Mouse (Mus musculus): ENCODE measurements around the gene Hoxc11. TPM values are rescaled to one million over a fixed set of nuclear protein-coding genes. Genes with fewer than 3 reads are reported as not detected.

The Hoxc11 gene
- total and polyA plus RNA-seq, 3 experiments: not detected

GRCm38 (mm10) chr15:102998608-102999182 lies 44.5 kb downstream of the Hoxc11 start (continued):
- TF ChIP-seq UBTF (IDR thresholded peaks at IDR 0.05; ENCODE audit: borderline replicate concordance, insufficient read depth, low read depth, low read length) (no peak), RAD21 (IDR thresholded peaks at IDR 0.05; ENCODE audit: low read depth, low read length) (no peak), MAX (IDR thresholded peaks at IDR 0.05; ENCODE audit: low read length) (peak; percentile 56; the same call in 1 of the 2 replicates), KAT2A (conservative IDR thresholded peaks at IDR 0.05; ENCODE audit: low read depth, low read length) (peak; percentile 48; the same call in 1 of the 2 replicates), ETS1 (IDR thresholded peaks at IDR 0.05; ENCODE audit: low read depth, low read length) (peak; percentile 90), USF1 (IDR thresholded peaks at IDR 0.05; ENCODE audit: low read depth, low read length) (peak; percentile 47), MXI1 (IDR thresholded peaks at IDR 0.05; ENCODE audit: low read depth, low read length) (no peak; the same call in none of the 2 replicates), ELF1 (IDR thresholded peaks at IDR 0.05; ENCODE audit: low read depth, low read length) (peak; percentile 69), RCOR1 (IDR thresholded peaks at IDR 0.05; ENCODE audit: low read depth, low read length) (peak; percentile 88), GABPA (IDR thresholded peaks at IDR 0.05; ENCODE audit: low read depth, low read length) (peak; percentile 79), SMC3 (IDR thresholded peaks at IDR 0.05; ENCODE audit: low read depth, low read length) (no peak; the same call in 1 of the 2 replicates), TCF12 (IDR thresholded peaks at IDR 0.05; ENCODE audit: low read depth, low read length) (peak; percentile 87), TBP (IDR thresholded peaks at IDR 0.05; ENCODE audit: low read depth, low read length) (peak; percentile 97), NELFE (IDR thresholded peaks at IDR 0.05; ENCODE audit: low read depth, low read length) (no peak; the same call in none of the 2 replicates)

DNA sequence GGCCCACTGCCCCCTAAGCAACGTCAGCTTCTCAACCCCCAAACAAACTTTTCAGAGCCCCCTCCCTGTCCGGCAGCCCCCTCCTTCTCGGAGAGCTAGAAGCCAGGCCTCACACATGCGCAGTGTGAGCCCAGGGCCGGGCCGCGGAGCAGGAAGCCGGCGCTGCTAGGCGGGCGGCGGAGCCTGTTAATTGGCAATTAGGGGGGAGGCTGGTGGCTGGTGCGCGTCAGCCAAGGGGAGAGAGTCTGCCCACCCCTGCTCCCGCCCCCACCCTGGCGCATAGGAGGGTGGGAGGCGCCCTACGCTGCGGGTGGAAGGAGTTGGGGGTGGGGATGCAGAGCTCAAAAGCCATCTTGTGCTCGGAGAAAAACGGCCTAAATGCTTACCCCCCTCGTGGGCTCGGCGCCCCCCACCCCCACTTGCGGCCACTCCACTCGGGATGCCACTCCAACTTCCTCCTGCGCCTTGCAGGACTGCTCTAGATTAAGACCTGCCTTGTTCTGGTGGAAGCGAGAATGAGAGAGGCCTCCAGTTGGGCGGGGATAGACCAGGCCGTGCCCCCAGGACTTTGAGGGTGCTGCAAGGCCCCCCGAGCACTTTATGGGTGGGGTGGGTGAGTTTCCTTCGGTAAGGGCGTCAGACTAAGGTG lies 45.1 kb downstream of the Hoxc11 start:
- peak; percentile 99 for DNase-seq (ENCODE audit: low read depth, low spot score)
- Histone ChIP-seq H3K4me1 (ENCODE audit: control insufficient read depth in 1 of 2, insufficient read depth in 2 of 2, low read length in 2 of 2) (peaks cover 15 to 34% of the 10 kb centered on the region in 2 experiments), H3K27ac (ENCODE audit: control insufficient read depth, low read depth, low read length) (peak overlapping the region; percentile 99), H3K27me3 (ENCODE audit: control insufficient read depth in 1 of 2, insufficient read depth in 2 of 2, low read length in 2 of 2) (no peaks in the 10 kb centered on the region), H3K9me3 (replicated peaks; ENCODE audit: insufficient read depth, low read length) (no peaks in the 10 kb centered on the region), H3K36me3 (ENCODE audit: control insufficient read depth in 1 of 2, insufficient read depth in 2 of 2, low read length in 2 of 2) (peaks cover 0 to 31% of the 10 kb centered on the region in 2 experiments; a peak in 2 of 4 replicates), H3K9ac (ENCODE audit: control insufficient read depth, low read depth, low read length, poor library complexity, severe bottlenecking) (peak overlapping the region; percentile 98), H3K79me2 (ENCODE audit: control insufficient read depth, insufficient read depth, low read length, poor library complexity) (peaks cover 26% of the 10 kb centered on the region), H3K4me3 (ENCODE audit: control insufficient read depth in 1 of 2, insufficient read depth in 1 of 2, low read depth in 2 of 2, low read length in 2 of 2) (peak overlapping the region; percentile 68)
- TF ChIP-seq MYC (IDR thresholded peaks at IDR 0.05; ENCODE audit: low read depth, low read length) (peak; percentile 49; the same call in 1 of the 2 replicates), TBP (IDR thresholded peaks at IDR 0.05; ENCODE audit: low read depth, low read length) (peak; percentile 29; the same call in 1 of the 2 replicates), USF1 (IDR thresholded peaks at IDR 0.05; ENCODE audit: low read depth, low read length) (0 out of 2 replicates have a peak, but pooled peaks have one; percentile 21), ZMIZ1 (IDR thresholded peaks at IDR 0.05; ENCODE audit: low read depth, low read length) (peak; percentile 70; the same call in 1 of the 2 replicates), E2F4 (IDR thresholded peaks at IDR 0.05; ENCODE audit: borderline replicate concordance, low read depth, low read length) (no peak), ETS1 (IDR thresholded peaks at IDR 0.05; ENCODE audit: low read depth, low read length) (peak; percentile 78), HCFC1 (IDR thresholded peaks at IDR 0.05; ENCODE audit: low read depth, low read length) (peak; percentile 72), MYB (IDR thresholded peaks at IDR 0.05; ENCODE audit: low read depth, low read length) (no peak), GATA1 (IDR thresholded peaks at IDR 0.05; ENCODE audit: low read depth, low read length) (no peak), SIN3A (IDR thresholded peaks at IDR 0.05; ENCODE audit: low read length) (peak; percentile 22; the same call in 1 of the 2 replicates), MXI1 (IDR thresholded peaks at IDR 0.05; ENCODE audit: low read depth, low read length) (peak; percentile 45), BHLHE40 (IDR thresholded peaks at IDR 0.05; ENCODE audit: borderline replicate concordance, low read depth, low read length) (peak; percentile 40; the same call in 1 of the 2 replicates), NELFE (IDR thresholded peaks at IDR 0.05; ENCODE audit: low read depth, low read length) (peak; percentile 72), TCF12 (IDR thresholded peaks at IDR 0.05; ENCODE audit: low read depth, low read length) (peak; percentile 80), ZKSCAN1 (IDR thresholded peaks at IDR 0.05; ENCODE audit: low read depth, low read length) (no peak), MEF2A (IDR thresholded peaks at IDR 0.05; ENCODE audit: extremely low read depth, insufficient replicate concordance, low read depth, low read length, poor library complexity, severe bottlenecking) (no peak), POLR2A (IDR thresholded peaks at IDR 0.05; ENCODE audit: control insufficient read depth in 1 of 2, insufficient read depth in 1 of 2, low read depth in 1 of 2, low read length in 2 of 2, poor library complexity in 1 of 2) (peak; percentile 47 to 85; a peak in 2 of 4 replicates), JUND (IDR thresholded peaks at IDR 0.05; ENCODE audit: low read depth, low read length) (no peak), RCOR1 (IDR thresholded peaks at IDR 0.05; ENCODE audit: low read depth, low read length) (no peak; the same call in none of the 2 replicates), NRF1 (IDR thresholded peaks at IDR 0.05; ENCODE audit: insufficient read depth, low read depth, low read length, poor library complexity, severe bottlenecking) (peak; percentile 100), ZNF384 (IDR thresholded peaks at IDR 0.05; ENCODE audit: low read depth, low read length) (no peak), CHD1 (IDR thresholded peaks at IDR 0.05; ENCODE audit: low read depth, low read length) (peak; percentile 82; the same call in 1 of the 2 replicates), CHD2 (IDR thresholded peaks at IDR 0.05; ENCODE audit: low read length) (peak; percentile 82), POLR2AphosphoS5 (IDR thresholded peaks at IDR 0.05; ENCODE audit: borderline replicate concordance, low read depth, low read length) (no peak; the same call in 1 of the 2 replicates)
